Mouse (Mus musculus) bone marrow macrophage, adult 2 months (primary cell): Measurements from ENCODE around the gene Tpo.

Source experiments
- CTCF ChIP-seq: IDR thresholded peaks from 2 replicates; pipeline ENCODE4 v1.5.1; 2012; ENCODE audit warnings: low read depth, mild to moderate bottlenecking, low read length, moderate library complexity
- POLR2A ChIP-seq: IDR thresholded peaks from 2 replicates; pipeline ENCODE4 v1.6.1; 2012; ENCODE audit warnings: mild to moderate bottlenecking, low read depth, low read length, borderline replicate concordance

- no peak for TF ChIP-seq CTCF
- no peak for TF ChIP-seq POLR2A
Observed at GRCm38 (mm10) chr12:30132524-30132923, at the start of gene Tpo.
